Mouse (Mus musculus) brain, adult 2 months (tissue): ENCODE measurements around the gene Jak1.

Source experiments
- DNase-seq: peaks from one replicate; pipeline ENCODE4 v3.0.0; 2011; ENCODE audit warnings: low read depth, low spot score

Jak1 gene

GRCm38 (mm10) chr4:101239313-101240162 lies 25.5 kb downstream of the Jak1 start:
- no peak for DNase-seq

DNA sequence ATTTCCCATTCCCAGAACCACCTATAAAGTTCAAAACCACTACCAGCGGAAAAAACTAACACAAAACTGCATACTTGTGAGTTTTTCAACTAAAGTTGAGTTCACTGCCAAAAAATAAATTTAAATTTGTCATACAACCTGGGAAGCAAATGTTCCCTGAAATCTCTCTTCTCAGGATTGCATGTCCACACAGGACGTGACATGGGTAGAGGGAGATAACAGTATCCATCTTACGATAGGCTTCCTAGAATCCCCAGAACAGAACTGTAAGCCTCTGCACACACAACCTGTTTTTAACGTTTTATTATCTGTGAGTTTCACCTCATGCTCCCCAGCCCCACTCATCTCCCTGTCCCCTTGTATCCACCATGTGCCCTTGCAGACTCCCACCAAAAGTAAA lies 26.5 kb downstream of the Jak1 start:
- DNase-seq = no peak

DNA sequence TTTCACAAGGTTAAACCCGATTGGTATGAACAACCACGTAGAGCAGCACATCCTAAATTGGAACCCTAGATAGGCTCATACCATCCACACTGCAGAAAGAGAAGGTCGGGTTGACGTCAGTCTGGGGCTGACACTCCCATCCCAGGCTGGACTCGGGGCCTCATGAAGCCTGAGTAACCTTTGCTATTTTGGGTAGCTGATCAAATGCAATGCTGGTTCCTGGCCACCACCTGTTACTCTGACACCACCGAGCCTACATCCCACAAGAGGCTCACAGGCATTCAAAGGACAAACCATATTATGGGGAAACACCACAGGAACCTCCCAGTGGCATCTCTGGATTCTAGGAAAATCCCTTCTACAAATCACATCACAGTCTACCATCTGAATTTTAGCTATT lies 28.3 kb downstream of the Jak1 start:
- no peak for DNase-seq

GRCm38 (mm10) chr4:101235964-101236363 lies 29.1 kb downstream of the Jak1 start:
- no peak for DNase-seq

DNA sequence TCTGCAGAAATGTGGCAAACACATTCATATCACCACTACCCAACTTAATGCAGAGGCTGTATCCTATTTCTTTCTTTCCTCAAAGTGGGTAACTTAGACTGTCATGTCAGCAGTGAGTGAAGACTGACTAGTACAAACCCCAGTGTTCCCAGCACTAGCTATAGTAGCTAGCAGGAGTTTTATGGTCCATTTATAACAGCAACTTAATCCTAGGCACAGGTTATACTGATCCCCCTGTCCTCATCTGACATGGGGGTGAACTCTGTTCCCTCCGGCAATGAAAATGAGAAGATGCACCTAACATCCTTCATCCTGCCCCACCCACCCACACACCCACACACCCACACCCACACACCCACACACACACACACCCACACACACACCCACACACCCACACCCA lies 30.3 kb downstream of the Jak1 start:
- DNase-seq = no peak

- peak; percentile 88 for DNase-seq
Observed at GRCm38 (mm10) chr4:101234332-101234731, 30.8 kb downstream of the Jak1 start.

DNA sequence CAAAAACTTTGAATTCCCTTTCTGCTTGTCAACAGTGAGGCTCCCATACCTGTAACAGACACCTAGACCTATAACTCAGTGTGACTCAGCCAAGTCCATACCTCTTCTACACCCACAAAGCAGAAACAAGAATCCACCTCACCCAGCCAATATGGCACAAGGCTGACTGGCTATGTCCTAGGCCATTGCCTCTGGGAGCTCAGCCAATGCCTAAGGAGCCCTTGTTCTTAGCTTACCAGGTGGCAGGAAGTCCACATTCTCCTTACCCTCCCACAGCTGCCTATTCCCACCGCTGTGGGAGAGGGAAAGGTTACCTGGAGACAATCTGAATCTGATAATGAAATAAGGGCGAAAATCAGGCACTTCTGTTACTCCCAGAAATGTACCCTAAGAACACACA lies 34.5 kb downstream of the Jak1 start:
- no peak for DNase-seq

DNA sequence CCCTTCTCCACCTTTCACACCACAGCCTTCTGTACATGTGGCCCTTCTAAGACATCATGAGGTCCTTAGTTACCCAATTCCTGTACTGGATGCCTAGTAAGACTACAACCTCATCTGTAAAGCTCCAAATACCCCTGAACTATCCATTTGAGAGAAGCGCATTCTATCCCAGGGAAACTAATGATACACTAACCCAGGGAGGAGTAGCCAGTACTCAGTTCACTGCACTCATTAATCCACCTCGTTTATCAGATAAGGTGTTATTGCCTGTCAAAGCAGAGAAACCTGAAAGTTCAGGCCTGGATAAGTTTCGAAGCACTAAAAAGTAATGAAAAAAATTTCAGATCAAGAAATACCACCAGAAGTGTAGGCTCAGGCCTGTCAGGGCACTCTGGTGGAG lies 37.7 kb downstream of the Jak1 start:
- DNase-seq = no peak

DNA sequence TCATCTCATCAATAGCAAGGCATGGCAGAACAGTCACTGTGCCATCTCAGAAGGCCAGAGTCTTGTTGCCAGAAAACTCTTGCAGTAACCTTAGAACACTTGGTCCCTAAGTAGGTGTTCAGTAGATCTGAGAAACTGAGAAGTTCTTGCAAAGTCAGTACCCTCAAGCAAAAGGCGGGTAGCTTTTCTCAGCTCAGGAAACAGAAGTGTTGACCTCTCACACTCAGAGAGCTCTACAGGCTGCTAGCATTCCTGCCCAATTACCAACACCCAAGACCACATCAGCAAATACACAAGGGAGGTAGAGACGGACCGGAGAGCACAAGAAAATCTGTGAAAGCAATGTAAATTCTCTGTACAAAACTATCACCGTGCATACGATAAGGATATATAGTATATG lies 39.1 kb downstream of the Jak1 start:
- DNase-seq = no peak

- DNase-seq = no peak
Observed at GRCm38 (mm10) chr4:101220946-101221345, 44.1 kb downstream of the Jak1 start.

- peak; percentile 81 for DNase-seq
Observed at GRCm38 (mm10) chr4:101219839-101220238, 45.2 kb downstream of the Jak1 start.

DNA sequence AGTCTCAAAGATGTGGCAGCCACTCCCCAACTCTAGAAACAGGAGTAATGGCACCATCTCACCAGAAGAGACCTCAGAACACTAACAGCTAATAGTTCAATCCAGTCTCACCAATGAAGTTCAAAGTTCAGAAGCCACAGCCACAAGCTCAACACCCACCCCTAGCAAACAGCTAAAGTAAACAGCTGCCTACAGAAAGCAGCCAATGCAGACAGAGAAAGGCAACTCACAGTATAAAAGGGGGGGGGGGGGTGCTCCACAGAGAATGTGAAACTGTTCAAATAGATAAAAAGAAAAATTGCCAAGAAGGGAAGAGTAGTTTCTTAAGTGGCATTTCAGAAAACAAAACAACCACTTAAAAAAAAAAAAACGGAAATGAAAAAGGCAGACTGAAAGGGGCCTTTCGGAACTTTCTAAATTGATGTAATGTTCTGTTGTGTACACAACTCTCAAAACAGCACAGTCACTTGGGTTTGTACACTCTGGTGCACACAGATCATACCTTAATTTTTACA lies 48.0 kb downstream of the Jak1 start:
- DNase-seq = no peak

DNA sequence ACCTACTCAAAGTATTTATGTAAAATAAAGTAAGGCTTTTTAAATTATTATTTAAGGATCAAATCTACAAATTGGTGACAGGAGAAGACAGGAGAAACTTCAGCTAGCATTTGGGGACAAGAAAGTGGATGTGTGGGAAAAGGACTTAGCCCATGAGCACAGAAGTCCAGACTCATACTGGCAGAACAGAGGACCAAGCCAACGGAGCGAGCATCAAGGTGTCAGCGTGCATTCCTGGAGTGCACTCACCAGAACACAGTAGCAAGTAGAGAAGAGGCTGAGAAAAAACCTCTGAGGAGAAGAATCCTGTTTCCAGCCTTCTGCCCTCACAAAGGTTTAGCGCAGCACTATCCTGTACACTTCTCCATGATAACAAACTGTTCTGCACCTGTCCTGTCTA lies 48.8 kb downstream of the Jak1 start:
- no peak for DNase-seq

GRCm38 (mm10) chr4:101213477-101213876 lies 51.6 kb downstream of the Jak1 start:
- DNase-seq = no peak

GRCm38 (mm10) chr4:101207492-101207891 lies 57.6 kb downstream of the Jak1 start:
- DNase-seq = no peak

DNA sequence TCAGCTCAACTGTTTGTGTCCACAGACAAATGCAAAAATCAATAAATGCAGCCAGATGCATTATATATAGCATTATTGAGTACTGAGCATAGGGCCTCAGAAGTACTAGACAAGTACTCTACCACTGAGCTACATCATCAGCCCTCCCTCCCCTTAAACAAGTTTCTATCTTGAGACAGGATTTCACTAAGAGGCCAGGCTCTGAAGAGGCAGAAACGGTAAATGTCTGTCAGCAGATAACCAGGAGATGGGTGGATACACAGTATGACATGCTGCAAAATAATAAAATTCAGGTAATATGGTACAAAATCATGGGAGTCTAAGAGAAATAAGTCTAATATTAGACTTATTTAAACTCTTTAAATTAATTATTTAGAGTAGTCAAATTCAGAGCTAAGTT lies 61.6 kb downstream of the Jak1 start:
- no peak for DNase-seq

GRCm38 (mm10) chr4:101202626-101203025 lies 62.5 kb downstream of the Jak1 start:
- DNase-seq = peak; percentile 64

DNA sequence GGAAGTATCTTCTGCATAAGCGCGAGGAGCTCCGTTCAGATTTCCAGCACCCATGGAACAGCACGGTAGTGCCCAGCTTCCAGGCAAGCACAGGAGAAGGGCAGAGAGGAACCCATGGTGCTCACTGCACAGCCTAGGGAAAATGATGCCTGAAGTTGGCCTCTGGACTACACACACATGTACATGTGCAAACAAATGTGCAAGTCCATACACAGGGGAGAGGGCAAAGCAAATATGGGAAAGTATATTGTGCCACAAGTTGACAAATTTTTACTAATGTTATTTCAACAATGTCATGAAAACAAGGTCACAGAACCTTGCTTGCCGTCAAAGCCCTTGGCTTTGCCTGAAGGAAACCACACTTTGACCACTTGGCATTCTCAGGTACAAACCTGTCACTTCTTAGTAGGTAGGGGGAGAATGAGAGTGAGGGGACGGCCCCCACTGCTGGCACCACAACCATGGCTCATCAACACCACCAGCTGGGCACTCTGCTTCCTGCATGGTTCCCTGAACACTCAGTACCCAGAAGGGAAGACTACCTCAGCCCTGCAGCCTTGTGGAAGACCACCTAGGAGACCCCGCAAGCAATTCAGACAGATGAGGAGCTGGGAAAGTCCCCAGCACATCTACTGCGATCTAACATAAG lies 65.5 kb downstream of the Jak1 start:
- DNase-seq = no peak

- DNase-seq = peak; percentile 91
Observed at GRCm38 (mm10) chr4:101198333-101198732, 66.7 kb downstream of the Jak1 start.

DNA sequence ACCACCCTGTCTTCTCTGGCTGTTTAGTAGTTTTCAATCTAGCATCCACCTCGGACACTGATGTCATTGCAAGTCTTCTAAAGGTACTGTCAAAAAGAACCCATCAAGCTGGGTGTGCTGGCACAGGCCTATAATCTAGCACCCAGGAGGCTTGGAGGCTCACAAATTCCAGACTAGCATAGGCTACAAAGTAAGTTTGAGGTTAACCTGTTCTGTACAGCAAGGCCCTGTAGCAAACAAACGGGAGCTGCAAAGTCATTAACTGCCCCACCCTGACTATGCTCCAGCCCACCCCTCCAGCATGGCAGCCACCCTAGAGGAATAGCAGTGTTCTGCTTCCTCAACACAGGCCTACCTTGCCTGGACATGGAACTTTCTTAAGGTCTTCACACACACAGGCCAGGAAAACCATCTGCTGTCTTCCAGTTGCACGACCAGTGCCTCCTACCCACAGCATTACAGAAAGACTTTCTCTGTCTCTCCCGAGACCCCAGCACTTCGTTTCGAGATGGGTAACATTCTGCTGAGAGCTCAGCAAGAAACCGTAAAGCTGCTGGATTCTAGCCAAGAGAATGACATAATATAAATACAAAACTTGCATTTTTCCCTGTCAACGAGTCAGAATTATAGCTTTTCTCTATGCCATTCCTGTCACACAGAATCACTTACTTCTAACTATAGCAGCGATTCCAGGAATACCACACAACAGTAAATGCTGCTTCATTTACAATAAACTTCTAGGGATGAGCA lies 67.5 kb downstream of the Jak1 start:
- DNase-seq = peak; percentile 25

GRCm38 (mm10) chr4:101196407-101196806 lies 68.7 kb downstream of the Jak1 start:
- no peak for DNase-seq

DNA sequence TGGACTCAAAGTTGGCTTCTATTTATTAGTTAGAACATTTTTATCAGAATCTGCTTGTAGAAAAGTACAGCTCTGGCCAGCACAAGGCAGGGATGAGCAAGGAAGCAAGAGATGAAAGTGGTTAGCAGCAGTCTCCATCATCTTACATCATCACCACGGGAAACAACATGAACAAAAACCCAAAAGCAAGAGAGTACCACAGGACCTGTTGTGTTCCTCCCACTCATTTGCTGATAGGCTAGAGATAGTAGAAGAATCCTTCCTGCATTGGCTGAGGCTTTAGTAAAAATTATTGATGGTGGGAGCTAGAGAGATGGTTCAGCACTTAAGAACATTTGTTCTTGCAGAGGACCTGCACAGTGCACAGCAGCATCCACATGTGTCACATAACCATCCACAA lies 70.9 kb downstream of the Jak1 start:
- DNase-seq = no peak
